Mouse (Mus musculus) cortical plate, adult 2 months (tissue): ENCODE data around the gene Nod1.

Experiments
- CTCF ChIP-seq: fragments of 200-500 bp; IDR thresholded peaks from 2 replicates; pipeline ENCODE4 v1.5.1; 2011; ENCODE audit warnings: mild to moderate bottlenecking, control low read depth, low read length; ENCODE audit not compliant: insufficient read depth; ENCODE audit errors: extremely low read depth
- POLR2A ChIP-seq: fragments of 200-500 bp; IDR thresholded peaks from 2 replicates; pipeline ENCODE4 v1.6.1; 2011; ENCODE audit warnings: mild to moderate bottlenecking, low read length, control low read depth; ENCODE audit not compliant: insufficient read depth; ENCODE audit errors: extremely low read depth

DNA sequence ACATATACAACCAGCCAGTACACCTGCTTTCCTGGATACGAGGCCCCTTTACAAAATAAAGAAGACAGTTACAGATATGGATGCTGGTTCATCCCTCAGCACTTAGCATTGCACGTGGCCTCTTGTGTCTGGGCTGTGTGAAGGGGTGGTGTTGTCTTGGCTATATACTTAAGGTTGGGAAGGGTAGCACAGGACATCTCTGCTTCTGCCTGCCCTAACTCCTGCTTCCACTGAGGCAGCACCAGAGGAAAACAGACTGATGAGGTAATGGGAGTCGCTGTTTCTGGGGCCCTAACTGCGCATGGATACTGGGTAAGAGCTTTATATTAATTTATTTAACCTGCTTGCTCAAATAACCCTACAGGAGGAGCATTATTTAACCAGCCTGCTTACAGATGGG, 55.5 kb downstream of the Nod1 start:
- TF ChIP-seq CTCF (no peak), POLR2A (no peak)
